Mouse (Mus musculus) ES-Bruce4 (cell line): ENCODE results near the gene D630039A03Rik. TPM values are rescaled to one million over a fixed set of nuclear protein-coding genes. Genes with fewer than 3 reads are reported as not detected.

Experiments
- H3K27ac ChIP-seq: 2 replicates; pipeline ENCODE4 v1.5.1; 2012; ENCODE audit warnings: low read length, inconsistent platforms; ENCODE audit not compliant: insufficient read depth
- H3K27me3 ChIP-seq: 2 replicates; pipeline ENCODE4 v1.6.1; 2012; ENCODE audit warnings: mild to moderate bottlenecking, low read length, inconsistent platforms; ENCODE audit not compliant: control insufficient read depth, poor library complexity, insufficient read depth, severe bottlenecking
- H3K36me3 ChIP-seq: 2 replicates; pipeline ENCODE4 v1.6.1; 2012; ENCODE audit warnings: inconsistent platforms, mild to moderate bottlenecking, low read length, moderate library complexity; ENCODE audit not compliant: control insufficient read depth, poor library complexity, insufficient read depth, severe bottlenecking
- H3K4me1 ChIP-seq: one replicate; pipeline ENCODE4 v1.8.1; 2011; ENCODE audit warnings: low read length; ENCODE audit not compliant: control insufficient read depth, insufficient read depth
- H3K4me3 ChIP-seq: 2 replicates; pipeline ENCODE4 v1.5.1; 2011; ENCODE audit warnings: low read depth, mild to moderate bottlenecking, low read length
- H3K9ac ChIP-seq: 2 replicates; pipeline ENCODE4 v1.6.1; 2012; ENCODE audit warnings: low read depth, mild to moderate bottlenecking, inconsistent platforms; ENCODE audit not compliant: poor library complexity, severe bottlenecking
- H3K9me3 ChIP-seq: replicated peaks from 2 replicates; pipeline ENCODE4 v1.6.1; 2012; ENCODE audit warnings: mild to moderate bottlenecking, low read length, inconsistent platforms; ENCODE audit not compliant: control insufficient read depth, poor library complexity, insufficient read depth, severe bottlenecking
- CTCF ChIP-seq: IDR thresholded peaks from one replicate; pipeline ENCODE4 v1.8.1; 2011; ENCODE audit warnings: low read depth, low read length
- EP300 ChIP-seq: IDR thresholded peaks from 2 replicates; pipeline ENCODE4 v1.6.1; 2011; ENCODE audit warnings: low read depth, low read length; ENCODE audit not compliant: insufficient read depth
- POLR2A ChIP-seq: IDR thresholded peaks from one replicate; pipeline ENCODE4 v1.8.1; 2011; ENCODE audit warnings: low read length; ENCODE audit not compliant: insufficient read depth
- polyA plus RNA-seq: library from polyadenylated mRNA; stranded (reverse); fragments of >200 nt; gene quantifications from 2 replicates; pipeline ENCODE4 v1.2.4, GENCODE M21; 2011; ENCODE audit warnings: low read depth; ENCODE audit not compliant: missing spikeins, insufficient read depth, insufficient read length

Gene D630039A03Rik
- polyA plus RNA-seq, 1 experiment: 2.5 TPM

DNA sequence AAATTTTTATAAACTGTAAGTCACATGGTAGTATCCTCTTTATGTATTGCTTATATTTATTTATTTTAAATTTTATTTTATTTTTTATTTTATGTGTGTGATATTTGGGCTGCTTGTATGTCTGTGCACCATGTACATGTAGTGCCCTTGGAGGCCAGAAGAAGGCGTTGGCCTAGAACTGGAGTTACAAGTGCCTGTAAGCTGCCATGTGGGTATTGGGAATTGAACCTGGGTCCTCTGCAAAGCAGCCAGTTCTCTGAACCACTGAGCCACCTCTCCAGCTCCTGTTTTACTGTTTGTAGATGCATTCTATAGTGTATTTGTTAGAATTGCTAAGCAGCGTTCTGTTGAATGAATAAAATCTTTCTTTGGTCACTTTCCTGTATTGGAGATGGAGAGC, 27.9 kb downstream of the D630039A03Rik start:
- Histone ChIP-seq H3K9me3 (no peaks in the 10 kb centered on the region), H3K36me3 (peaks cover 2% of the 10 kb centered on the region; the same call in 1 of the 2 replicates), H3K4me3 (no peak overlapping the region), H3K4me1 (no peaks in the 10 kb centered on the region), H3K9ac (no peak overlapping the region), H3K27me3 (no peaks in the 10 kb centered on the region), H3K27ac (no peak overlapping the region)
- TF ChIP-seq CTCF (no peak), EP300 (no peak), POLR2A (no peak)

DNA sequence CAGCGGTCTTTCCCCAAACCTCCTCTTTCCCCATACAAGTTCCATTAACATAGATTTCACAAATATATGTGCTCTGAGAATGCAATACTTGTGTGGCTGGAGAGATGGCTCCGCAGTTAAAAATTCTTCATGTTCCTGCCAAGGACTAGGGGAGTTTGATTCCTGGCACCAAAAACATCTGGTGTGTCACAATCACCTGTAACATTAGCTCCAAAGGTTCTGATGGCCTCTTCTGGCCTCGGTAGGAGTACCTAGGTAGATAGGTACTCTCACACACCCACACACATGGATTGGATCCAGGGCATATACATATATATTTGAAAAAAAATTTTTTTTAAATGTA, 29.2 kb downstream of the D630039A03Rik start:
- Histone ChIP-seq H3K4me1 (no peaks in the 10 kb centered on the region), H3K9ac (no peak overlapping the region), H3K36me3 (no peaks in the 10 kb centered on the region), H3K27me3 (no peaks in the 10 kb centered on the region), H3K9me3 (no peaks in the 10 kb centered on the region), H3K4me3 (no peak overlapping the region), H3K27ac (no peak overlapping the region)
- TF ChIP-seq POLR2A (no peak), CTCF (no peak), EP300 (no peak)

DNA sequence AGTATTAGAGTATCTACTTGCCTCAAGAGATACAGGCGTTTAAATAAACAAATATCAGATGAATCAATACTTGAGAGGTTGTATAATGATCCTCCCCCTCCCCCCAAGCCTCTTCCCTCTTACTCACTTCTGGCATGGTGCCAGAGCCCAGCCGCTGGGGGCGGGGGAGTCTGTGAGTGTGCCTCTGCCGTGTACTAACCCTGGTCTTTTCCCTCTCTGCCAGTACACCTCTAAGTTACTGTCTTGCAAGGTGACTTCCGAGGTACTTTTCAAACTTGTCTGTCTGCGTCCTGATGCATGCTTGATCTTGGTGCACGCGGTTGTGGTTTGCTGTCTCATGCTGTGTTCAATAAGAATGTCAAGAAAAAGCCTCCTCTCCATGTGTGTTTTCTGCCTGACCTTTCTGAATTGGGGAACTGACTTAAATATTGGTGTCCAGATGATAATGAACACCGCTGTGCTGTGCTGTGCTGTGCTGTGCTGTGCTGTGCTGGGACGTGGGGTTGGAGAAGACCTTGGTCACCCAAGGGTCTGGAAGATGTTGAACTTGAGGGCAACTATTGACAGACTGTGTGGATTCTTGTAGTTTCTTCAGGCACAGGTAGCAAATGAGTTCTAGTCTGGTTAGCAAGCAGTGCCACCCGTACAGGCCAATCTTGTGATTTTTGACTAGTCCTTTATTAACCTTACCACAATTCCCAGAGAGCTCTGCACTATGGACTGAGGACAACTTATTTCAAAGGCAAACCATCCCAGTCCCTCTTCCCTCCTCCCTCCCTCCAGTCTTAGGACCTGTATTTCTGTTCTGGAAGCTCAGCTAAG, 29.8 kb downstream of the D630039A03Rik start:
- H3K27ac ChIP-seq: no peak overlapping the region
- H3K4me1 ChIP-seq: no peaks in the 10 kb centered on the region
- no peaks in the 10 kb centered on the region for H3K9me3 ChIP-seq
- TF ChIP-seq EP300 (no peak), POLR2A (no peak), CTCF (no peak)
- no peaks in the 10 kb centered on the region for H3K36me3 ChIP-seq
- no peak overlapping the region for H3K9ac ChIP-seq
- H3K4me3 ChIP-seq: no peak overlapping the region
- H3K27me3 ChIP-seq: no peaks in the 10 kb centered on the region

DNA sequence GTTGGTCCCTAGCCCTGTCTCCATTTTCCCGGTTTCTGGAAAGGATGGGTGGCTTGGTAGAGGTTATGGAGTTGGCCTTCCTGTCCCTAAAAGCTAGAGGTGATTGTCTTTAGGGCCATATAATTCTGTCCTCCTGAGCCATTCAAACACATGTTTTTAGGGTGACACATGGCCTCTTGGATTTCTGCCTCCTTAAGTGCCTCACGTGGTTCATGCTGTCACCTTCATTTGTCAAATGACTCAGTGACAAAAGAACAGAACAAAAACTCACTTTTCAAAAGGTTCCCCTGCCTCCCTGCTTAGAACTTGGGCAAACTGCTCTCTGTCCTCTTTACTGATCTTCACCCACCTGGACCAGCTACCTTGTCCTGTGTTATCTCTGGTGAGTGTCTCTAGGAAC, 30.9 kb downstream of the D630039A03Rik start:
- TF ChIP-seq CTCF (no peak), POLR2A (no peak), EP300 (no peak)

DNA sequence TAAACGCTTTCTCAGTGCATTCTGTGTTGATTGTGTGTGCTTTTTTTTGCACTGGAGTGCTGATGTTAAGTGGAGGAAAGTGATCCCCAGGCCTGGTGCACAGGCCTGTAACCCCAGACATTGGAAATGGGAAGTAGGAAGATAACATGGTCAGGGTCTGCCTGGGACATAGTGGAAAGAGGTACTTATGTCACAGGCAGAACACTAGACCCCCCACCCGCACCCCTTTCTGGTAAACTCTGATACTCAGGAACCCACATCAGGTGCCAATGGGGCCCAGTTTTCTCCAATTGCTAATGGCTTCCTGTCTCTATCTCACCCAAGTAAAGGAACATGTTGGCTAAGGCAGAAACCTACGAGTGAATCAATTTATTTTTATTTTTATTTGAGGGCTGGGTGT, 31.6 kb downstream of the D630039A03Rik start:
- Histone ChIP-seq H3K27ac (no peak overlapping the region), H3K27me3 (no peaks in the 10 kb centered on the region), H3K4me1 (no peaks in the 10 kb centered on the region), H3K9me3 (no peaks in the 10 kb centered on the region), H3K36me3 (no peaks in the 10 kb centered on the region), H3K4me3 (no peak overlapping the region), H3K9ac (no peak overlapping the region)
- TF ChIP-seq CTCF (no peak), EP300 (no peak), POLR2A (no peak)

More for the DNA sequence above, 30.9 kb downstream of the D630039A03Rik start:
- Histone ChIP-seq H3K27ac (no peak overlapping the region), H3K9me3 (no peaks in the 10 kb centered on the region), H3K36me3 (no peaks in the 10 kb centered on the region), H3K4me1 (no peaks in the 10 kb centered on the region), H3K27me3 (no peaks in the 10 kb centered on the region), H3K9ac (no peak overlapping the region), H3K4me3 (no peak overlapping the region)

DNA sequence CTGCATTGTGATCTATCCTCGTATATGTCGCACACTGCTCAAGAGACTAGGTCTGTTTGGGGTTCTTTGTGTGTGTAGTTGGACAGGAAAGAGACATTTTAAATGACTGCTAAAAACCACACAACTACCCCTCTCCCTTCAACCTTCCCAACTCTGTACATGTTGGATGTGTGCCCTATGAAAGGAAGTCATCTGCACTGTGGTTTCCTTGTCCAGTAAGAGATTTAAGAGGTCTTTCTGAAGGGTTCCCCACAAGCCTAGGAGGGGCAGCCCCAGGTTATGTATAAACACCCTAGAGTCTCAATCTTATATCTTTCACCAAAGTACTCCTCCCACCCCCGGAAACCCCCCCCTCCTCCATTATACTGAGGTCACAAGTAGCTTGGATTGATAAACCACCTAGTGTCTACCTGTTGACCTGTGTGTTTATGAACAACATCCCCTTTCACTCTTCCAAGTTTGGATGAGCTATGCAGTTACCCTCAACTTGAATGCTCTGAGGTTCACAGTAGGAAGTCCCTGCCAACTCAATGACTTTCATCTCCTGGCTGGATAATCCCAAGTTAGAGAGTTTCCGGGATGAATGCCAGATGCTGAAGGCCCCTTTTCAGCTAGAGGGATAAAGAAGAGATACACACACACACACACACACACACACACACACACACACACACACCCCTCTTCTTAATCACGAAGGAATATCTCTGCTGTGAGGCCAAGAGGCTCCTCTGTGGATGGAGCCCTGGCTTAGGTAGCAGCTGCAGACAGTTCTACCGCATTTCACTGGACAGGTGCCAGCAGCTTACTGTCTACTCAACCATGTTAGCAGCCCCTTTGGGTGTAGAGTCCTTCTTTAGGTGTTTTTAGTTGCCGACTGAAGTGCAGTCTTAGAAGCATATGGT, 32.3 kb downstream of the D630039A03Rik start:
- no peaks in the 10 kb centered on the region for H3K9me3 ChIP-seq
- no peaks in the 10 kb centered on the region for H3K36me3 ChIP-seq
- TF ChIP-seq POLR2A (no peak), CTCF (no peak), EP300 (no peak)
- no peaks in the 10 kb centered on the region for H3K4me1 ChIP-seq
- H3K9ac ChIP-seq: no peak overlapping the region
- no peak overlapping the region for H3K4me3 ChIP-seq
- no peak overlapping the region for H3K27ac ChIP-seq
- no peaks in the 10 kb centered on the region for H3K27me3 ChIP-seq
